In the genomic region with DNA sequence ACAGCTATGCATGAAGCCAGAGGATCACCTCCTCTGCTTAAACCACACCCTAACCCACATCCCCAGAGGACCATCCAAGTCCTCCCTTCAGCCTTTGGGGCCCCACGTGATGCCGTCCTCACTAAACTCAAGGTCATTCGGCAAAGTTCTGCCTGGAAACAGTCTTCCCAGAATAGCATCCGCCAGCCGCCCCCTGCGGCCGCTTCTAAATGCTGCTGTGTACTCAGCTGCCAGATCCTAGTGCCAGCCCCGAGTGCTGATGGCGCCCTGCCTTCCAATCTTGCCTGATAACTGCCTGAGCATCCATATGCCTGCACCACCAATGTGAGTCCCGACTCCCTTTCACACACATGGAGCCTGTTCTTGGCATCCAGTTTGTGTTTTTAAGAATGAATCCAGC, we compare ENCODE assay signal across 9 mouse cellular contexts.
DNase-seq lines count a peak whose midpoint lies in the region; ATAC-seq lines count a peak whose summit lies in the region.
"Had no signal": no experiment of that assay in that cellular context is flagged by ENCODE, and none has a peak within 500 bp of the region (broad histone marks: within the 10 kb centered on the region; RNA-seq: fewer than 3 reads in every experiment).

No protein-coding gene starts in this region.

- no peak overlapping the region for H3K4me2 ChIP-seq in forebrain, embryonic 15.5 days (replicated peaks)
- no peak overlapping the region for H3K4me2 ChIP-seq in forebrain, embryonic 12.5 days
- H3K4me2 ChIP-seq in stomach, embryonic 15.5 days = no peak overlapping the region

- intact Hi-C loops in gastrocnemius, postnatal 14 days (cut with DNase I; ENCODE audit: low total_unique reads) = no loop called here

- 60% methylated on average over 10 of the region's 10 CpGs for WGBS in forebrain, embryonic 15.5 days
- WGBS in forebrain, embryonic 12.5 days = 85% methylated on average over 10 of the region's 10 CpGs
- whole genome bisulfite sequencing in stomach, embryonic 15.5 days = 54% methylated on average over 10 of the region's 10 CpGs

- peak; percentile 43; the same call in 1 of the 2 replicates for ATAC-seq in forebrain, embryonic 15.5 days (replicated peaks)
- ATAC-seq in forebrain, embryonic 12.5 days (ENCODE audit: low FRiP score) = no peak
- ATAC-seq in stomach, embryonic 15.5 days (ENCODE audit: insufficient read depth, low FRiP score, low read depth) = 0 out of 2 replicates have a peak, but pooled peaks have one; percentile 23

- H3K9me3 ChIP-seq in forebrain, embryonic 15.5 days = no peaks in the 10 kb centered on the region
- H3K9me3 ChIP-seq in forebrain, embryonic 12.5 days = no peaks in the 10 kb centered on the region
- H3K9me3 ChIP-seq in stomach, embryonic 15.5 days = no peaks in the 10 kb centered on the region

- no peak overlapping the region for H3K9ac ChIP-seq in forebrain, embryonic 15.5 days (replicated peaks)
- no peak overlapping the region for H3K9ac ChIP-seq in forebrain, embryonic 12.5 days
- no peak overlapping the region for H3K9ac ChIP-seq in stomach, embryonic 15.5 days

- H3K27ac ChIP-seq in forebrain, embryonic 15.5 days (replicated peaks) = no peak overlapping the region
- no peak overlapping the region for H3K27ac ChIP-seq in forebrain, embryonic 12.5 days
- no peak overlapping the region for H3K27ac ChIP-seq in stomach, embryonic 15.5 days

- peak; percentile 58 for DNase-seq in adrenal gland, adult 2 months
- peak; percentile 58 for DNase-seq in heart, adult 8-10 months (ENCODE audit: low spot score)
- peak; percentile 73 to 75 for DNase-seq in layer of hippocampus, postnatal 10 days (ENCODE audit: low spot score in 2 of 2)
- DNase-seq in gastrocnemius, postnatal 14 days = no peak
- DNase-seq in urinary bladder, postnatal 10 days (ENCODE audit: low spot score) = no peak

- H3K27me3 ChIP-seq in forebrain, embryonic 15.5 days = no peaks in the 10 kb centered on the region
- peaks cover 10% of the 10 kb centered on the region; the same call in 1 of the 2 replicates for H3K27me3 ChIP-seq in forebrain, embryonic 12.5 days
- H3K27me3 ChIP-seq in stomach, embryonic 15.5 days (replicated peaks) = no peaks in the 10 kb centered on the region

- no peak overlapping the region for H3K4me3 ChIP-seq in forebrain, embryonic 15.5 days
- no peak overlapping the region for H3K4me3 ChIP-seq in forebrain, embryonic 12.5 days (replicated peaks)
- no peak overlapping the region for H3K4me3 ChIP-seq in stomach, embryonic 15.5 days (replicated peaks)

- no peaks in the 10 kb centered on the region for H3K36me3 ChIP-seq in forebrain, embryonic 15.5 days
- no peaks in the 10 kb centered on the region for H3K36me3 ChIP-seq in forebrain, embryonic 12.5 days (replicated peaks)
- H3K36me3 ChIP-seq in stomach, embryonic 15.5 days = no peaks in the 10 kb centered on the region
- H3K36me3 ChIP-seq: G1E had no signal

- no peaks in the 10 kb centered on the region; the same call in 1 of the 2 replicates for H3K4me1 ChIP-seq in forebrain, embryonic 15.5 days
- peaks cover 29% of the 10 kb centered on the region for H3K4me1 ChIP-seq in forebrain, embryonic 12.5 days
- peaks cover 20% of the 10 kb centered on the region for H3K4me1 ChIP-seq in stomach, embryonic 15.5 days

Comparison
In these comparisons a context has a peak if more than half of its experiments do, and no peak if none do; other contexts are left out.
1. DNase-seq: peak in adrenal gland, adult 2 months (single experiment), heart, adult 8-10 months (single experiment) and layer of hippocampus, postnatal 10 days (2 of 2); none in gastrocnemius, postnatal 14 days (single experiment) and urinary bladder, postnatal 10 days (single experiment).